Mouse (Mus musculus) forebrain, embryonic 16.5 days (tissue): ENCODE data around the gene Col5a1. TPM values are rescaled to one million over a fixed set of nuclear protein-coding genes. Genes with fewer than 3 reads are reported as not detected.

Experiments
- ATAC-seq: fragments of 200-750 bp; cut with Nextera tagmentation; 2 replicates; pipeline ENCODE4 v1.8.0; 2017; ENCODE audit warnings: mild to moderate bottlenecking, moderate library complexity
- H3K27ac ChIP-seq: fragments of 300-500 bp; sonication (generic); 2 replicates; pipeline ENCODE4 v1.5.1; 2014; ENCODE audit warnings: low read length, control low read depth
- H3K27me3 ChIP-seq: fragments of 300-500 bp; sonication (generic); replicated peaks from 2 replicates; pipeline ENCODE4 v1.6.1; 2014; ENCODE audit warnings: low read length; ENCODE audit not compliant: control insufficient read depth, insufficient read depth
- H3K36me3 ChIP-seq: fragments of 300-500 bp; sonication (generic); 2 replicates; pipeline ENCODE4 v1.6.1; 2014; ENCODE audit not compliant: control insufficient read depth, insufficient read depth
- H3K4me1 ChIP-seq: fragments of 300-500 bp; sonication (generic); replicated peaks from 2 replicates; pipeline ENCODE4 v1.6.1; 2014; ENCODE audit warnings: low read length; ENCODE audit not compliant: control insufficient read depth, insufficient read depth
- H3K4me2 ChIP-seq: fragments of 300-500 bp; sonication (generic); 2 replicates; pipeline ENCODE4 v1.6.1; 2014; ENCODE audit warnings: mild to moderate bottlenecking, low read length, control low read depth
- H3K4me3 ChIP-seq: fragments of 300-500 bp; sonication (generic); replicated peaks from 2 replicates; pipeline ENCODE4 v1.5.1; 2014; ENCODE audit warnings: mild to moderate bottlenecking, low read length, control low read depth
- H3K9ac ChIP-seq: fragments of 300-500 bp; sonication (generic); replicated peaks from 2 replicates; pipeline ENCODE4 v1.6.1; 2014; ENCODE audit warnings: low read depth, low read length, control low read depth
- H3K9me3 ChIP-seq: fragments of 300-500 bp; sonication (generic); 2 replicates; pipeline ENCODE4 v1.6.1; 2016; ENCODE audit warnings: low read length; ENCODE audit not compliant: control insufficient read depth
- WGBS: fragments of 180-500 bp; shearing (Covaris S2); extraction: QIAGEN DNeasy Blood & Tissue Kit; methylation state at CpG from one replicate; pipeline ENCODE4 v1.1.7; 2014; 5-methylcytosine and 5-hydroxymethylcytosine counted together
- polyA plus RNA-seq: library from polyadenylated mRNA; unstranded; fragments of >200 nt; fragmentation: Nextera tagmentation; extraction: Ambion mirVana; gene quantifications from 2 replicates; pipeline ENCODE4 v1.2.1, GENCODE M21; 2015

Gene Col5a1
- polyA plus RNA-seq, 1 experiment from 2014 or later = 4.8 TPM

DNA sequence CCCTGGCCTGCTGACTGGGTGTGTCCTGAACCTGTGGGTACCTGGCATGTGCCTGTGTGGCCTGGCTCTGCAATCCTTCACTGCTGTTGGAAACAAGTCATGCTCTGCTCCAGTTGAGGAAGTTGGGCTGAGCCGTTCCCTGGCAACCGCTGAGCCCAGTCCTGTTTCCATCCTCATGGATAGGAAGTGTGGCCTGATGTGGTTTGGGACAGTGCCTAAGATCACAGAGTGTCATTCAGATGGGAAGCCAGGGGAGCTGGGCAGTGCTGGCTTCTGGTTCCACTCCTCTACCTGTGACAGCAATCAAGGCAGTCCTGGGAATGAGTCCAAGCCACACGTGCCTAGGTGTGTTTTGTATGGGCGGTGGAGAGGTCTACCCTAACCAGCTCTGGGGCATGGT is 53.2 kb downstream of the Col5a1 start:
- Histone ChIP-seq H3K27me3 (no peaks in the 10 kb centered on the region), H3K4me3 (no peak overlapping the region), H3K36me3 (no peaks in the 10 kb centered on the region), H3K9ac (no peak overlapping the region), H3K4me1 (peaks cover 12% of the 10 kb centered on the region), H3K9me3 (no peaks in the 10 kb centered on the region), H3K27ac (no peak overlapping the region), H3K4me2 (no peak overlapping the region)
- no peak for ATAC-seq
- WGBS = 77% methylated on average over 4 of the region's 4 CpGs

DNA sequence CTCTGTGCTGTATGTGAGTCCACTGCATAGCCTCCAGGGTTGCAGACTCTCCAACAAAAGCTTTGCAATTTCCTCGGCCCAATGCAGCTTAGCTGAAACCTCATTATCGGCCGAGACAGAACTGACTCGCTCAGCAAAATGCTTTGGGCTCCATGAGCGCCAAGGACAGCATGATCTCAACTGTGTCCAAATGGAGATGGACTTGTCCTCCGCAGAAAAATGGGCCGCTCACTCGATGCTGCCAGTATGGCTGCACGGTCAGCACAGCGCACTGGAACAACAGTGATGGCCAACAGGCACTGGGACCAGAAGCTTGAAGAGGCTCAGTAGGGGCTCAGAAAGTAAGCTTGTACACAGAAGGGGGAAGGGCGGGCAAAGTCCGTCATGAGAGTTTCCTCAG is 53.9 kb downstream of the Col5a1 start:
- peaks cover 8% of the 10 kb centered on the region for H3K4me1 ChIP-seq
- H3K9ac ChIP-seq = no peak overlapping the region
- H3K4me3 ChIP-seq = no peak overlapping the region
- H3K27me3 ChIP-seq = no peaks in the 10 kb centered on the region
- no peak for ATAC-seq
- H3K9me3 ChIP-seq = no peaks in the 10 kb centered on the region
- H3K27ac ChIP-seq = no peak overlapping the region
- no peak overlapping the region for H3K4me2 ChIP-seq
- 78% methylated on average over 12 of the region's 12 CpGs for WGBS
- no peaks in the 10 kb centered on the region for H3K36me3 ChIP-seq

DNA sequence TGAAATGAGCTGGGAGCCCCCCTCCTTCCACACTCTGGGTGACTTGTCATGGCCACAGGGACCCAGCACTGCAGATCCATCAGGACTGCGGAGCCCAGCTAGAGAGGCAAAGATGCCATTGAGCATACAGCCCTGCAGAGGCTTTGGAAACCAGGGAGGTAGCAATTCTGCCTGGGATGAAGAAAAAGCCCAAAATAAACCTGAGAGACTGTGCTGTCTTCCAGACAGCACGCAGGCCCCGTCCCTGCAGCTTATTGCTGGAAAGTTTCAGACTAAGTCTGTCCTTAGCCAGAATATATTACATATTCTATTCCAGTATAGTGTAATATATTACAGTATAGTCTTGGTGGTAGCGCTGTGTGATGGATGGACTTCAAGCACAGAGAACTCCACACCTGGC is 61.0 kb downstream of the Col5a1 start:
- Histone ChIP-seq H3K9ac (no peak overlapping the region), H3K4me3 (no peak overlapping the region), H3K36me3 (no peaks in the 10 kb centered on the region), H3K4me2 (no peak overlapping the region), H3K4me1 (no peaks in the 10 kb centered on the region), H3K27me3 (no peaks in the 10 kb centered on the region), H3K27ac (no peak overlapping the region), H3K9me3 (no peaks in the 10 kb centered on the region)
- WGBS = 93% methylated on average over 4 of the region's 4 CpGs
- ATAC-seq = no peak

DNA sequence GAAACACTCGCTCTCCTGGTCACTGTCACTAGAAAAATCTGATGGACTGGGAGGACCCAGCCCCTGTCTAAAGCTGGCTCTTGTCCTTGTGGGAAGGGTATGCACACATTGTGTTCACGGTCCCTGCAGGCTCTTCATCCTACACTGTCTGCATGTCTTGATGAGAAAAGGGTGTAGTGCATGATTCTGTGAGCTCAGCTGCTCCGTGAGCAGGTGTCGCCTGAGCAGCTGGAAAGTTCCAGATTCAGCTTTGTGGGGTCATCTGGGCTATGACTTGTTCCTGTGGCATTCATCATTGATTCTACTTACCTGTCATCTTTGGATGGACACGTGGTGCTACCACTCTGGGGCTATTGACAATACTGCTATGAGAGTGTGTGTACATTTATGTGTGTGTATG is 61.7 kb downstream of the Col5a1 start:
- 89% methylated on average over 5 of the region's 5 CpGs for WGBS

DNA sequence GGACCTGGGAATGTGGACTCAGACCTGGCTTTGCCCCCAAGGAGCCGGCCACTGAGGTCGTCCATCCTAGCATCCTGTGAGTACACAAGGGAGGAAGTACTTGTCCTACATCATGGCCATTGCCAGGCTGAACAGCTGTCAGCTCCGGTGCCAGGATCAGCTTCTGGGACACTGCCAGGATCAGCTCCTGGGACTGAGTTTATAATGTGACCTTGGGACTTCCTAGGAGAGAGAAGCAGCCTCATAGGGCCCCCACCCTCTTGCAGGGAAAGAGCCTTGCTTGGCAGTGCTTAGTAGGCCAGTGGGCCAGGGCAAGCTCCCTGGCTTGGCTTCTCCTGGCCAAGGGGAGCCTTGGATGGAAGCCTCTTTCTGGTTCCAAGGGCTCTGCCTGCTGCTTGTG is 67.6 kb downstream of the Col5a1 start:
- ATAC-seq = no peak
- Histone ChIP-seq H3K27ac (no peak overlapping the region), H3K4me3 (no peak overlapping the region), H3K9ac (no peak overlapping the region), H3K9me3 (no peaks in the 10 kb centered on the region), H3K4me2 (no peak overlapping the region), H3K36me3 (no peaks in the 10 kb centered on the region), H3K4me1 (peaks cover 12% of the 10 kb centered on the region), H3K27me3 (no peaks in the 10 kb centered on the region)
- 62% methylated on average over 3 of the region's 3 CpGs for WGBS

More for the DNA sequence above, 61.7 kb downstream of the Col5a1 start:
- no peaks in the 10 kb centered on the region for H3K4me1 ChIP-seq
- no peaks in the 10 kb centered on the region for H3K27me3 ChIP-seq
- no peak overlapping the region for H3K4me2 ChIP-seq
- no peaks in the 10 kb centered on the region for H3K9me3 ChIP-seq
- no peak overlapping the region for H3K9ac ChIP-seq
- H3K27ac ChIP-seq = no peak overlapping the region
- no peak overlapping the region for H3K4me3 ChIP-seq
- no peak for ATAC-seq
- no peaks in the 10 kb centered on the region for H3K36me3 ChIP-seq

DNA sequence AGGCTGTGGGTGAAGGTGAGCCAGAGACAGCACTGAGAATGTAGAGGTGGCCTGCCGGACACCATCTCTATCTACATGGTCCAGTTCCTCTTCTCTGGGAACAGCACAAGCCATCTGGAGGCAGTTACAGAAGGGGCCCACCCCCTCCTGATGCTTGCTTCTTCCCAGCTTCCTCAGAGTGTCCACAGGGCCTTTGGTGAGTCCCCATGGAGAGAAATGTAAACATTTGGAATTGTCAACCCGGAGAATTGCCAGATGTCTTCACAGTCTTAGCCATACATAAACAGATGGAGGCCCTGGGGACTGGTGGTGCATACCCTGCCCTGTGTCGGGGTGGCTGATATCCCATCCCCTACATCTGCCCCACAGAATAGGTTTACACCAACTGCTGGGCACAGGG is 68.7 kb downstream of the Col5a1 start:
- peaks cover 12% of the 10 kb centered on the region for H3K4me1 ChIP-seq
- no peak overlapping the region for H3K27ac ChIP-seq
- no peak overlapping the region for H3K9ac ChIP-seq
- H3K4me2 ChIP-seq = no peak overlapping the region
- no peak for ATAC-seq
- 84% methylated on average over 3 of the region's 3 CpGs for WGBS
- H3K36me3 ChIP-seq = no peaks in the 10 kb centered on the region
- H3K9me3 ChIP-seq = no peaks in the 10 kb centered on the region
- H3K4me3 ChIP-seq = no peak overlapping the region
- H3K27me3 ChIP-seq = no peaks in the 10 kb centered on the region

DNA sequence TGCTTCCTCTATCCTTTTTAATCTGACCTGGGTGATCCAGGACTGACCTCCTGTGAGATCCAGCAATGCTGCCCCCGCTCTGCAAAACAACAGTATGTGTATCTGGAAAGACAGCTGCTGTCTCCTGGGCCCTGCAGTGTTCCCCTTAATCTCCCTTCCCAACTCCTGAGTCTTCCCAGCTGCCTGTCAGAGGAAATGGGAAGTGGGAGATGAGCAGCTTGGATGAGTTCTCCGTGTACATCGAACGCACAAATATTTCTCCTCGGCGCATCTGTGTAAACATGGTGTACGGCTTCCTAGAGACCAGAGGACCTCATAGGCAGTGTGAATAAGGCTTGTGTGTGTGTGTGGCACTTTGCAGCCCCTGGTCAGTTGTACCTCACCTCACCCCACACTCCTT is 70.5 kb downstream of the Col5a1 start:
- Histone ChIP-seq H3K4me3 (no peak overlapping the region), H3K4me2 (no peak overlapping the region), H3K27me3 (no peaks in the 10 kb centered on the region), H3K9me3 (no peaks in the 10 kb centered on the region), H3K9ac (no peak overlapping the region), H3K4me1 (peaks cover 12% of the 10 kb centered on the region), H3K27ac (no peak overlapping the region), H3K36me3 (no peaks in the 10 kb centered on the region)
- WGBS = 59% methylated on average over 7 of the region's 7 CpGs
- no peak for ATAC-seq

DNA sequence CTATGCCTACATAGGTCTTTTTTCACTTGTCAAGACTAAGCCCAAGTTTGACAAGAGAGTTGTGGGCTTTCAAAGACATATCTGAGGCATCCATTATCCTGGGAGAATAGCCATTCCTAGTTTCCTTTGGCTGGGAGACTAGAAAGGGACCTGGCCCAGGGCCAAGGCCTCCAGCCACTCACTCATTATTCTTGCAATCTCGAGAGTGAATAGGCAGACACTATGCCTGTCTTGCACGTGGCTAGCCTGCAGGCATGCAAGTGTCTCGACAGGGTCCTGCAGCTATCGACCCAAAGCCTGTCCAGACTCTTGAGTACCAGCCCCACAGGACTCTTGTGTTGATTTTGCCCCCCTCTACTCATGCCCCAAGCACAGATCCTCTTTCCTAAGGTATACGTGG is 71.0 kb downstream of the Col5a1 start:
- no peak for ATAC-seq
- peaks cover 12% of the 10 kb centered on the region for H3K4me1 ChIP-seq
- no peak overlapping the region for H3K4me3 ChIP-seq

DNA sequence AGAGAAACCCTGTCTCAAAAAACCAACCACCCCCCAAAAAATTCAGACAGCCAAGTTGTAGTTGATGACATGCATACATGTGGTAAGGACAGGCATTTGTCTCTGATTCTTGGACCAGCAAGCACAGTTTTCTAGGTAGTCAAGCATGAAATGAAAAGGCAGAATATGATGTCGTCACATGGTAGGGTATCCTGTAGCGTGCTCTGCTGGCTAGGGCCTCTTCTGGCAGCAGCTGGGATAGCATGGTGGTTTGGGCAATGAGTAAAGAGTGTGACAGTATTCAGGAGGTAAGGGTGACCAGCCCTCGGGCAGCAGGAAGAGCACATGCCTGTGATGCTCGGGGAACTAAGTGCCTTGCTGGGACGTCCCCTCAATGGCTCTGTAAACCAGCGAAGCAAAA is 73.0 kb downstream of the Col5a1 start:
- no peak overlapping the region for H3K4me2 ChIP-seq
- no peaks in the 10 kb centered on the region for H3K27me3 ChIP-seq
- H3K27ac ChIP-seq = no peak overlapping the region
- 76% methylated on average over 6 of the region's 6 CpGs for WGBS
- peaks cover 6% of the 10 kb centered on the region for H3K4me1 ChIP-seq
- no peak for ATAC-seq
- H3K9me3 ChIP-seq = no peaks in the 10 kb centered on the region
- H3K4me3 ChIP-seq = no peak overlapping the region
- no peak overlapping the region for H3K9ac ChIP-seq
- no peaks in the 10 kb centered on the region for H3K36me3 ChIP-seq

More for the DNA sequence above, 71.0 kb downstream of the Col5a1 start:
- H3K9me3 ChIP-seq = no peaks in the 10 kb centered on the region
- WGBS = 4% methylated on average over 5 of the region's 5 CpGs
- H3K36me3 ChIP-seq = no peaks in the 10 kb centered on the region
- H3K9ac ChIP-seq = no peak overlapping the region
- H3K27ac ChIP-seq = no peak overlapping the region
- H3K27me3 ChIP-seq = no peaks in the 10 kb centered on the region
- no peak overlapping the region for H3K4me2 ChIP-seq

DNA sequence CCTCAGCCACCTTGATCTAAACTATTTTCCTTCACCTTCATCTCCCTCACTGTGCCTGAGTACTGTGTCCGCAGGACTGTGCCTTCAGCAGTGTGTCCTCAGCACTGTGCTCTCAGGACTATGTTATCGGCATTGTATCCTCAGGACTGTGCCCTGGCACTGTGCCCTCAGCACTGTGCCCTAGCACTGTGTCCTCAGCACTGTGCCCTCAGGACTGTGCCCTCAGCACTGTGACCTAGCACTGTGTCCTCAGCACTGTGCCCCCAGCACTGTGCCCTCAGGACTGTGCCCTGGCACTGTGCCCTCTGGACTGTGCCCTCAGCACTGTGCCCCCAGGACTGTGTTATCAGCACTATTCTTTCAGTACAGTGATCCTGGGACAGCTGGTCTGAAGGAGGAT is 75.0 kb downstream of the Col5a1 start:
- no peak overlapping the region for H3K4me3 ChIP-seq
- WGBS = 94% methylated on average over 2 of the region's 2 CpGs
- no peaks in the 10 kb centered on the region for H3K27me3 ChIP-seq
- peaks cover 6% of the 10 kb centered on the region for H3K4me1 ChIP-seq
- H3K9ac ChIP-seq = no peak overlapping the region
- no peak for ATAC-seq
- H3K9me3 ChIP-seq = no peaks in the 10 kb centered on the region
- H3K4me2 ChIP-seq = no peak overlapping the region
- H3K27ac ChIP-seq = no peak overlapping the region
- H3K36me3 ChIP-seq = no peaks in the 10 kb centered on the region
